Mouse (Mus musculus) liver, adult 2 months (tissue): Measurements from ENCODE around the gene Gm49711. TPM values are rescaled to one million over a fixed set of nuclear protein-coding genes. Genes with fewer than 3 reads are reported as not detected.

Experiments used
- DNase-seq: peaks from one replicate; pipeline ENCODE4 v3.0.0-alpha.2; 2011; ENCODE audit warnings: low read depth, low spot score; ENCODE audit errors: extremely low read depth
- H3K27ac ChIP-seq: fragments of 200-500 bp; replicated peaks from 2 replicates; pipeline ENCODE4 v1.5.1; 2012; ENCODE audit warnings: low read depth, mild to moderate bottlenecking, control low read depth, inconsistent platforms, low read length; ENCODE audit not compliant: insufficient read depth
- H3K27me3 ChIP-seq: fragments of 200-500 bp; 2 replicates; pipeline ENCODE4 v1.6.1; 2012; ENCODE audit warnings: mild to moderate bottlenecking, moderate library complexity, low read length, inconsistent platforms; ENCODE audit not compliant: control insufficient read depth, insufficient read depth
- H3K36me3 ChIP-seq: fragments of 200-500 bp; 2 replicates; pipeline ENCODE4 v1.6.1; 2012; ENCODE audit warnings: low read length, inconsistent platforms; ENCODE audit not compliant: control insufficient read depth, insufficient read depth
- H3K4me1 ChIP-seq: fragments of 200-500 bp; 2 replicates; pipeline ENCODE4 v1.6.1; 2011; ENCODE audit warnings: low read length; ENCODE audit not compliant: control insufficient read depth, insufficient read depth
- H3K4me3 ChIP-seq: fragments of 200-500 bp; 2 replicates; pipeline ENCODE4 v1.5.1; 2011; ENCODE audit warnings: low read depth, mild to moderate bottlenecking, control low read depth, low read length, moderate library complexity; ENCODE audit not compliant: insufficient read depth
- H3K79me2 ChIP-seq: fragments of 200-500 bp; 2 replicates; pipeline ENCODE4 v1.6.1; 2012; ENCODE audit warnings: inconsistent platforms, mild to moderate bottlenecking, low read length, moderate library complexity; ENCODE audit not compliant: control insufficient read depth, insufficient read depth
- H3K9ac ChIP-seq: fragments of 200-500 bp; 2 replicates; pipeline ENCODE4 v1.6.1; 2012; ENCODE audit warnings: low read depth, mild to moderate bottlenecking, control low read depth, inconsistent platforms, low read length
- CTCF ChIP-seq: fragments of 200-500 bp; IDR thresholded peaks from 2 replicates; pipeline ENCODE4 v1.5.1; 2011; ENCODE audit warnings: low read depth, low read length, control low read depth
- POLR2A ChIP-seq: fragments of 200-500 bp; IDR thresholded peaks from 2 replicates; pipeline ENCODE4 v1.6.1; 2011; ENCODE audit warnings: low read length, control low read depth; ENCODE audit not compliant: insufficient read depth; ENCODE audit errors: extremely low read depth
- WGBS: fragments of 180-500 bp; shearing (Covaris S2); methylation state at CpG from one replicate; pipeline ENCODE4 v1.1.7; 2018; 5-methylcytosine and 5-hydroxymethylcytosine counted together
- polyA plus RNA-seq: library from polyadenylated mRNA; depleted of rRNA; stranded (reverse); fragments of >200 nt; gene quantifications from 2 replicates; pipeline ENCODE4 v1.2.3, GENCODE M21; 2012
- total RNA-seq: library from RNA; depleted of rRNA; stranded (reverse); fragments of >200 nt; gene quantifications from 2 replicates; pipeline ENCODE4 v1.2.3, GENCODE M21; 2014

Gm49711 gene
- total and polyA plus RNA-seq, 2 experiments = not detected

DNA sequence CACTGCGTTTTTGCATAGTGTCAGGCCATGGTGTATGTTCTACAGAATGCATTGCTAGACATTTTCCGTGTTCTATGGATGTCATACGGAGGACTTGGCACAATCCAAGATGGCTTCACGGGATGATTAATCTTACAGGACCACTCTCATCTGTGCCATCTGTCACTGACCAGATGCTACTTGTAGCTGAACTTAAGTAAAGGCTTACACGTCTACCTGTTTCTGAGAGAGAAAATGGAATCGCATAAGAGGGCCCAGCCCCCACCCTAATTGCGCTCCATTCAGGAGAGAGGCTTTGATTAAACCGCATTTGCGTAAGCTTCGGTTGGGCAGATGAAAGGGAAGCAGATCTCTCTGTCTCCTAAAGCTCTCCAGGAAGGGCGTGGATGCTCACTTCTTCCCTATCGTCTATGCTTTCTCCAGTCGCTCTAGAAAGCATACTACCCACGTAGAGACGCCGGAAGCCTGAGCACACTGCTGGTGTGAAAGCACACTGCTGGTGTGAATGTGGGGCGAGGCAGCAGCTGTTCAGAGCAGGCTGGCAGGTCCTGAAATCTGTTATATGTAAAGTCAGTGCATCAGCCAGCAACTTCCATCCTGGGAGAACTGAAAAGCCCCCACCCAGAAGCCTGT is 62.9 kb downstream of the Gm49711 start:
- Histone ChIP-seq H3K4me1 (no peaks in the 10 kb centered on the region), H3K27me3 (no peaks in the 10 kb centered on the region), H3K9ac (no peak overlapping the region), H3K4me3 (no peak overlapping the region), H3K36me3 (no peaks in the 10 kb centered on the region), H3K79me2 (no peaks in the 10 kb centered on the region), H3K27ac (no peak overlapping the region)
- TF ChIP-seq POLR2A (no peak), CTCF (no peak)
- DNase-seq = no peak
- WGBS = 90% methylated on average over 17 of the region's 17 CpGs

DNA sequence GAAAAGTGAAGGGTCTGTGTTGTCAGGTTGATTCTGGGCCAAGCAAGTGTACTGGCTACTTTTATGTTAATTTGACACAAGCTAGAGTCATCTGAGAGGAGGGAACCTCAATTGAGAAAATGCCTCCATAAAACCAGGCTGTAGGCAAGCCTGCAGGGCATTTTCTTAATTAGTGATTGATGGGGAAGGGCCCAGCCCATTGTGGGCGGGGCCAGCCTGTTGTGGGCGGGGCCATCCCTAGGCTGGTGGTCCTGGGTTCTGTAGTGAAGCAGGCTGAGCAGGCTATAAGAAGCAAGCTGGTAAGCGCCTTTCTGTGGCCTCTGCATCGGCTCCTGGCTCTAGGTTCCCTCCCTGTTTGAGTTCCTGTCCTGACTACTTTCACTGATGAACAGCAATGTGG is 69.1 kb downstream of the Gm49711 start:
- TF ChIP-seq POLR2A (no peak), CTCF (no peak)
- no peak overlapping the region for H3K4me3 ChIP-seq
- H3K4me1 ChIP-seq = no peaks in the 10 kb centered on the region
- 51% methylated on average over 4 of the region's 4 CpGs for WGBS
- no peak overlapping the region for H3K9ac ChIP-seq
- DNase-seq = no peak
- H3K79me2 ChIP-seq = no peaks in the 10 kb centered on the region
- no peak overlapping the region for H3K27ac ChIP-seq
- no peaks in the 10 kb centered on the region for H3K27me3 ChIP-seq
- no peaks in the 10 kb centered on the region for H3K36me3 ChIP-seq

DNA sequence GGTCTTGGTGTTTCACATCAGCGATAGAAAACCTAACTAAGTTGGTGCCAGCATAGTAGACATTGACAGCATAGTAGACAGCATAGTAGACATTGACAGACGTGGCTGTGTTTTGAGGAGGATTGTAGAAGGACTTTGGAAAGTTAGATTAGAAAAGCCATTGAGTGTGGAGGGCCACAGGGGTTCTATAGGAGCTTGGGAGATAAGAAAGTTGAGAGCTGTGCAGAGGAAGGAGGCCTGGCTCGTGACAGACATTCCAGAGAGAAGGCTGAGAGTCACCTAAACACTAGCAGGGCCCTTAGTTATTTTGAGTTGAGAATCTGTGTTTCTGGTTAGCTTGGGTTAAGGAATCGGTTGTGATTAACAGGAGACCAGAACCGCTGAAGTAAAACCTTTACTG is 69.5 kb downstream of the Gm49711 start:
- Histone ChIP-seq H3K36me3 (no peaks in the 10 kb centered on the region), H3K4me1 (no peaks in the 10 kb centered on the region), H3K4me3 (no peak overlapping the region), H3K27me3 (no peaks in the 10 kb centered on the region), H3K79me2 (no peaks in the 10 kb centered on the region), H3K9ac (no peak overlapping the region), H3K27ac (no peak overlapping the region)
- TF ChIP-seq CTCF (no peak), POLR2A (no peak)
- 85% methylated on average over 5 of the region's 5 CpGs for WGBS
- no peak for DNase-seq

DNA sequence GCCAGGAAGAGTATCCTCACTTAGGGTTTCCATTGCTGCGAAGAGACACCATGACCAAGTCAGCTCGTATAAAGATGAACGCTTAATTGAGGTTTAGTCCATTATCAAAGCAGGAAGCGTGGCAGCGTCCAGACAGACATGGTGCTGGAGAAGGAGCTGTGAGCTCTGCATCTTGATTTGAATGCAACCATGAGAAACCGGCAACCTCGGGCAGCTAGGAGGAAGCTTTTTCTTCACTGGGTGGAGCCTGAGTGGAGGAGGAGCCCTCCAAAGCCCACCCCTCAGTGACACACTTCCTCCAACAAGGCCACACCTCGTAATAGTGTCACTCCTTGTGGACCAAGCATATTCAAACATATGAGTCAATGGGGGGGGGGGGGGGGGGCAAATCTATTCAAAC is 71.7 kb downstream of the Gm49711 start:
- 84% methylated on average over 8 of the region's 8 CpGs for WGBS
- H3K27me3 ChIP-seq = no peaks in the 10 kb centered on the region
- H3K4me1 ChIP-seq = no peaks in the 10 kb centered on the region
- no peak overlapping the region for H3K9ac ChIP-seq
- H3K27ac ChIP-seq = no peak overlapping the region
- no peak for DNase-seq
- H3K79me2 ChIP-seq = no peaks in the 10 kb centered on the region
- TF ChIP-seq CTCF (no peak), POLR2A (no peak)
- no peak overlapping the region for H3K4me3 ChIP-seq
- H3K36me3 ChIP-seq = no peaks in the 10 kb centered on the region

DNA sequence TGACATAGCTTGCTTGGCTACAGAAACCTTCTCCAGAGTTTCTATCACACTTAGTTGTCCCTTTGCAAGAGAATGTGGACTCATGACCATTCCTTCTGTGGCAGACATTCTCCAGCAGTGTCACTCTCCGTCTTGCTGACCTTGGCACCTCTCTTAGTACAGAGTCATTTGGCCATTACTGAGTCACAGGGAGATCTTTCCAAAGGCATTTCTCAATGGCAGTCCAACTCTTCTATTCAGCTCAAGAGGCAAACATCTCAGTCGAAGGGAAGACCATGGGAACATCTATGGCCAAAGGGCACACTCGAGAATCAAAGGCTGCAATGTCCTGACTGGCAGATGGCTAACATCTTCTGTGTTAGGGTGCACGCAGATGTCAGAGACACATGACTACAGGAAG is 74.4 kb downstream of the Gm49711 start:
- H3K27me3 ChIP-seq = no peaks in the 10 kb centered on the region
- no peak for TF ChIP-seq POLR2A
- TF ChIP-seq CTCF = no peak
- 81% methylated on average over 4 of the region's 4 CpGs for WGBS

DNA sequence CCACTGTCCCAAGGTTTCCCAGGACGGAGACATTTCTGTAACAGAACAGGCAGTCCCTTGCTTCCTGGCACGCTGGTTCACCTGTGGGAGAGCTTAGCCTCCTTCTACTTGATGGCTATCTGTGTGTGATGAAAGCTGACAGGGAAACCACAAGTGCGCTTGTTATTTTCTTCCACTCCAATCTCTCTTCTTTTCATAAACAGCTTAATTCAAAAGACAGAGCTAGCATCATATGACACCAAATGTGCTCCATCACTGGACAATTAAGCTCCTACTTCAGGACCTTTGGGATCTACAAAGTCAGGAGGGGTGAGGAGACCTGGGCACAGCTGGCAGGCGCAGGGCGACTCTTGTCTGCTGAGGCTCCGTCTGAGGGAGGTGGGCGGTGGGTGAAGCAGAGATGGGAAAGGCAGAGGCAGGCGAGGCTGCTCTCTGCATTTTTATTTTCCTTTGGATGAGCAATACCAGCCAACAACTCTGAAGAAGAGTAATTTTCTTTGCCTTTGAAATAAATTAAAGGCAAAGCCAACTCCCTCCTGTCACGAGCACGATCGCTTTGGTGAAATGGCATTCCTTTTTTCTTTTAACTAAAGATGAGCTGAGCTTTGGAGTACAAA is 76.1 kb downstream of the Gm49711 start:
- 92% methylated on average over 11 of the region's 11 CpGs for WGBS
- no peak for DNase-seq
- TF ChIP-seq CTCF (no peak), POLR2A (no peak)
- no peaks in the 10 kb centered on the region for H3K4me1 ChIP-seq
- H3K36me3 ChIP-seq = no peaks in the 10 kb centered on the region
- H3K79me2 ChIP-seq = no peaks in the 10 kb centered on the region
- no peak overlapping the region for H3K27ac ChIP-seq
- H3K9ac ChIP-seq = no peak overlapping the region
- no peak overlapping the region for H3K4me3 ChIP-seq
- H3K27me3 ChIP-seq = no peaks in the 10 kb centered on the region

More for the DNA sequence above, 74.4 kb downstream of the Gm49711 start:
- Histone ChIP-seq H3K4me1 (no peaks in the 10 kb centered on the region), H3K27ac (no peak overlapping the region), H3K9ac (no peak overlapping the region), H3K4me3 (no peak overlapping the region), H3K36me3 (no peaks in the 10 kb centered on the region), H3K79me2 (no peaks in the 10 kb centered on the region)
- no peak for DNase-seq
